Mouse (Mus musculus): ENCODE results near the gene Elavl2.

GRCm38 (mm10) chr4:91372844-91373243 lies 27.7 kb downstream of the Elavl2 start:
- TF ChIP-seq CTCF (IDR thresholded peaks at IDR 0.05; ENCODE audit: low read depth, low read length): no peak
- no peak for TF ChIP-seq GATA1 (IDR thresholded peaks at IDR 0.05; ENCODE audit: borderline replicate concordance, low read length)
- TF ChIP-seq POLR2AphosphoS5 (IDR thresholded peaks at IDR 0.05; ENCODE audit: insufficient replicate concordance, low read depth, low read length): no peak
